Mouse (Mus musculus): Measurements from ENCODE around the gene Ap5s1.

DNA sequence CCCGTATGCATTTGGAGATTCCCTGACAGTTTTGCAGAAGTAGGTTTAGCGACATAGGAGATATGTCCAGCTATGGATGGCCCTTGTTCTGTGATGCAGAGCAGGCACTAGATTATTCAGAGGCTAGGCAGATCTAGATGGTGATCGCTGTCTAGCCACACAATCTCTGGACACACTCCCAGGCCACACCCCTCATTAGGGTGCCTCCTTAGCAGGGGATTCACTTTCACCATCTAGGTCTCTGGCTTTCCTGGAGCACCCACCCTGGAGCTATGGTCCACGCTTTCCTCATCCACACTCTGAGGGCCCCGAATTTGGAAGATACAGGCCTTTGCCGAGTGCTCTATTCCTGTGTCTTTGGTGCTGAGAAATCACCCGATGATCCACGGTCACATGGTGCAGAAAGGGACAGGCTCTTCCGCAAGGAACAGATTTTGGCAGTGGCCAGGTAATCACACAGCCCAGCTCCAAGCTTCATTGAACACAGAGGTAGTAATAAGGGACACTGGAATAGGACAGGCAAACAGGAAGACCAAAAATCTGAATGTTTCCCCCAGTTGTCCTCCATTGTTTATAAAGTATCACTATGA lies 4.2 kb downstream of the Ap5s1 start:
- TF ChIP-seq CTCF (IDR thresholded peaks at IDR 0.05; ENCODE audit: control insufficient read depth, insufficient read depth, low read length) (no peak), POLR2A (IDR thresholded peaks at IDR 0.05; ENCODE audit: borderline replicate concordance, control insufficient read depth, low read depth, low read length) (no peak)

All from bone marrow, adult 2 months (tissue).